Mouse (Mus musculus) liver, postnatal 0 days (tissue): Measurements from ENCODE around the gene Als2. TPM values are rescaled to one million over a fixed set of nuclear protein-coding genes. Genes with fewer than 3 reads are reported as not detected.

Experiments
- ATAC-seq: fragments of 200-750 bp; cut with Nextera tagmentation; 2 replicates; pipeline ENCODE4 v1.8.0; 2017; ENCODE audit warnings: mild to moderate bottlenecking, moderate library complexity
- DNase-seq: peaks from one replicate; pipeline ENCODE4 v3.0.0-alpha.2; 2016
- H3K27ac ChIP-seq: fragments of 300-500 bp; sonication (generic); 2 replicates; pipeline ENCODE4 v1.5.1; 2014; ENCODE audit warnings: antibody characterized with exemption, moderate library complexity, mild to moderate bottlenecking, low read depth
- H3K27me3 ChIP-seq: fragments of 300-500 bp; sonication (generic); 2 replicates; pipeline ENCODE4 v1.6.1; 2014; ENCODE audit warnings: low read length, control low read depth, mixed read lengths; ENCODE audit not compliant: insufficient read depth
- H3K36me3 ChIP-seq: fragments of 300-500 bp; sonication (generic); replicated peaks from 2 replicates; pipeline ENCODE4 v1.6.1; 2014; ENCODE audit warnings: mild to moderate bottlenecking, control low read depth, low read length, moderate library complexity, mixed read lengths; ENCODE audit not compliant: insufficient read depth
- H3K4me1 ChIP-seq: fragments of 300-500 bp; sonication (generic); 2 replicates; pipeline ENCODE4 v1.6.1; 2014; ENCODE audit warnings: antibody characterized with exemption, mild to moderate bottlenecking, control low read depth; ENCODE audit not compliant: insufficient read depth
- H3K4me2 ChIP-seq: fragments of 300-500 bp; sonication (generic); 2 replicates; pipeline ENCODE4 v1.6.1; 2014; ENCODE audit warnings: low read depth, mild to moderate bottlenecking, low read length, moderate library complexity, mixed read lengths
- H3K4me3 ChIP-seq: fragments of 300-500 bp; sonication (generic); 2 replicates; pipeline ENCODE4 v1.5.1; 2014; ENCODE audit warnings: low read depth, low read length
- H3K9ac ChIP-seq: fragments of 300-500 bp; sonication (generic); replicated peaks from 2 replicates; pipeline ENCODE4 v1.6.1; 2014; ENCODE audit warnings: mild to moderate bottlenecking, moderate library complexity
- H3K9me3 ChIP-seq: fragments of 300-500 bp; sonication (generic); 2 replicates; pipeline ENCODE4 v1.6.1; 2016; ENCODE audit warnings: mild to moderate bottlenecking, control low read depth, low read length, mixed read lengths
- CTCF ChIP-seq: sonication (generic); IDR thresholded peaks from 2 replicates; pipeline ENCODE4 v1.5.1; 2016; ENCODE audit warnings: antibody characterized with exemption, low read depth
- EP300 ChIP-seq: IDR thresholded peaks from 2 replicates; pipeline ENCODE4 v1.6.1; 2016; ENCODE audit warnings: antibody characterized with exemption, low read depth, mild to moderate bottlenecking
- WGBS: fragments of 180-500 bp; shearing (Covaris S2); extraction: QIAGEN DNeasy Blood & Tissue Kit; methylation state at CpG from one replicate; pipeline ENCODE4 v1.1.7; 2014; ENCODE audit not compliant: insufficient replicate concordance; 5-methylcytosine and 5-hydroxymethylcytosine counted together
- polyA plus RNA-seq: library from polyadenylated mRNA; unstranded; fragments of >200 nt; fragmentation: Nextera tagmentation; extraction: Ambion mirVana; gene quantifications from 2 replicates; pipeline ENCODE4 v1.2.1, GENCODE M21; 2015

The Als2 gene
- polyA plus RNA-seq, result 4.9 and 5.8 TPM in 2 replicates

DNA sequence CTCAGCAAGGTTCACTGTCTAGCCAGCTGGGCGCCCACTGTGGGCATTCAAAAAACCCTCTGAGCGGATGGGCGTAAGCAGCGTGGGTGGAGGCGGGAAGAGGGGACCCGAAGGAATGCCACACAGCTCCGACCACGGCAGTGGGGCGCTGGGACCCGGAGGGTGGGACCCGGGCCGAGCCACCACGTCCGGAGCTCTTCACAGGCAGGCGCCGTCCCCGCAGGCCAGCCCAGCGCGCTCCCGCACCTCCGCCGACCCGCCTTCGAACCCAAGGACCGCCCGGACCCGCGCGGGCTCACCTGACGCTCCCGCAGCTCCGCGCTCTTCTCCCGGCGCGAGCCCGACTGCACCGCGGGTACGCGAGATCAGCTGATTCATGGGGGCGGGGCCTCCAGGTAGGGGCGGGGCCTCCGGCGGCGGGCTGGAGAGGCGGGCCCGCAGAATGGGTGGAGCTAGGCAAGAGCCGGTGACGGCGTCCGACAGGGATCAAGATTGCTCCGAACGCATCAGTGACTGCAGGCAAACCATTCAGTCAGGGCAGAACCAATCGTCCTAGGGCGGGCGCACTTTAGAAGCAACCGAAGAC, at the start of gene Als2:
Gene Als2 (minus strand): TSS at position 376 of the 586 bp plus-strand sequence.
- peak; percentile 98 for ATAC-seq
- under 1% methylated on average over 47 of the region's 58 CpGs for WGBS
- peak within 1 kb of the TSS; percentile 94 for H3K4me2 ChIP-seq
- H3K27ac ChIP-seq, result peak within 1 kb of the TSS; percentile 76
- peak within 1 kb of the TSS; percentile 92 for H3K9ac ChIP-seq
- peaks cover 12% of the 10 kb centered on the region for H3K4me1 ChIP-seq
- H3K9me3 ChIP-seq, result no peaks in the 10 kb centered on the region
- TF ChIP-seq CTCF (0 out of 2 replicates have a peak, but pooled peaks have one; percentile 3), EP300 (no peak)
- H3K27me3 ChIP-seq, result no peaks in the 10 kb centered on the region
- DNase-seq, result peak; percentile 100
- no peaks in the 10 kb centered on the region for H3K36me3 ChIP-seq
- H3K4me3 ChIP-seq, result peak within 1 kb of the TSS; percentile 96

DNA sequence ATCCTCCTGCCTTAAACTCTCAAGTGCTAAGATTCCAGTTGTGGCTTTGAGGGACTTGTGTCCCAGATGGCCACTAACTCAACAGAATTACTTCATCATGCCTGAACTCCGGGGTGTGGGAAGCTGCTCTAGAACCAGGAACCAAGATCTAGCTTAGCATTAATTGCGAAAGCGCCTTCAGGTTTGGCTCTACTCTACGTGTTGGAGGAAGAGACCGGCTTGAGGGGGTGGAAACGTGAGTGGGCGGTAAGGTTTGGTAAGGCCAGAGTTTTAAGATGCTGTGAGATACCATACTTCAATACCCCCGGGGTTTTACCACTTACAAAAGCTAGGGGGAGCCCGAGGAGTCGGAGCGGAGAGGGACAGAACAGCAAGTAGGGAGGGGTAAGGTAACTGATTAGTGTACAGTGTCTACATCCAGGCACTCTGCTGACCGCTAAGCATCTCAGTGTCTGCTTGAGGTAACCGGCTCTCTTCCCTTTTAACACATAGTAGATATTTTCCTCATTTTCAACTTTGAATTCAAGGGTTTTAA, 49.4 kb upstream of the Als2 start:
- ATAC-seq (no peak), DNase-seq (no peak)
- Histone ChIP-seq H3K4me1 (no peaks in the 10 kb centered on the region), H3K4me3 (no peak overlapping the region), H3K27ac (no peak overlapping the region), H3K27me3 (no peaks in the 10 kb centered on the region), H3K36me3 (no peaks in the 10 kb centered on the region), H3K9me3 (no peaks in the 10 kb centered on the region), H3K4me2 (no peak overlapping the region), H3K9ac (no peak overlapping the region)
- 68% methylated on average over 13 of the region's 13 CpGs for WGBS
- TF ChIP-seq EP300, result no peak
- TF ChIP-seq CTCF, result peak; percentile 45

DNA sequence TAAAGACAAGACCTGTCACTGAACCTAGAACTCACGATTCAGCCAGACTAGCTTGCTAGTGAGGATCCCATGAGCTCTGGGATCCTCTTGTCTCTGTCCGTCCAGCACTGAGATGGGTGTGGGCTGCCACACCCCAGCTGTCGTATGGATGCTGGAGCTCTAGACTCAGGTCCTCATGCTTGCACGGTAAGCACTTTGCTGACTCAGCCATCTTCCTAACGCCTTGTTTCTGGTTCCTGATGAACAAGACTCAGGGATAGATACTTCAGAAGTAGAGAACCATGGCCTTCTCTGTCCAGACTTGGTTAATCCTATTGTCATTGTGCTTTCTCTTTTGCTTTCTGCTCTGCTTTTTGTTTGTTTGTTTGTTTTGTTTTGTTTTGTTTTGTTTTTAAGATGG, 48.8 kb upstream of the Als2 start:
- no peak overlapping the region for H3K9ac ChIP-seq
- no peak overlapping the region for H3K27ac ChIP-seq
- H3K4me1 ChIP-seq, result no peaks in the 10 kb centered on the region
- no peak overlapping the region for H3K4me2 ChIP-seq
- TF ChIP-seq CTCF, result no peak
- TF ChIP-seq EP300, result no peak
- H3K36me3 ChIP-seq, result no peaks in the 10 kb centered on the region
- H3K9me3 ChIP-seq, result no peaks in the 10 kb centered on the region
- ATAC-seq (no peak), DNase-seq (no peak)
- H3K4me3 ChIP-seq, result no peak overlapping the region
- WGBS, result 73% methylated on average over 5 of the region's 5 CpGs
- H3K27me3 ChIP-seq, result no peaks in the 10 kb centered on the region

DNA sequence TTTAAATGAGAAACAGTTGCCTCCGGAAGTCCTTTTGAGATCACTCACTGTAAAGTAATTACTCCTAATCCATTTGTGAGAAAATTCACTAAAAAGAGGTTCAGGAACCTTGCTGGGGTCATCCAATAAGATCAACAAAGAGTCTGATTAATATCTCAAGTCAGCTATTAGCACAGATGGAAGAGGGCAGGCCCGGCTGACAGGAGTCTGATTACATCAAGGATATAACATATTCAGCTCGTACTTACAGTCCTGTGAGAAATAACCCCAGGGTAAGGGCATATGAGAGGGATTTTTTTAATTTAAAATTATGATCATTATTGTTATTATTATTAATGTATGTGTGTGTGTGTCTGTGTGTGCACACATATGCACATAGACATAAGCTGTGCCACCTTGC, 35.2 kb upstream of the Als2 start:
- no peaks in the 10 kb centered on the region for H3K9me3 ChIP-seq
- TF ChIP-seq EP300 (no peak), CTCF (no peak)
- H3K27ac ChIP-seq, result no peak overlapping the region
- no peak overlapping the region for H3K9ac ChIP-seq
- no peak overlapping the region for H3K4me3 ChIP-seq
- DNase-seq (no peak), ATAC-seq (no peak)
- no peaks in the 10 kb centered on the region for H3K4me1 ChIP-seq
- no peak overlapping the region for H3K4me2 ChIP-seq
- H3K27me3 ChIP-seq, result no peaks in the 10 kb centered on the region
- 74% methylated on average over 3 of the region's 3 CpGs for WGBS
- no peaks in the 10 kb centered on the region for H3K36me3 ChIP-seq

DNA sequence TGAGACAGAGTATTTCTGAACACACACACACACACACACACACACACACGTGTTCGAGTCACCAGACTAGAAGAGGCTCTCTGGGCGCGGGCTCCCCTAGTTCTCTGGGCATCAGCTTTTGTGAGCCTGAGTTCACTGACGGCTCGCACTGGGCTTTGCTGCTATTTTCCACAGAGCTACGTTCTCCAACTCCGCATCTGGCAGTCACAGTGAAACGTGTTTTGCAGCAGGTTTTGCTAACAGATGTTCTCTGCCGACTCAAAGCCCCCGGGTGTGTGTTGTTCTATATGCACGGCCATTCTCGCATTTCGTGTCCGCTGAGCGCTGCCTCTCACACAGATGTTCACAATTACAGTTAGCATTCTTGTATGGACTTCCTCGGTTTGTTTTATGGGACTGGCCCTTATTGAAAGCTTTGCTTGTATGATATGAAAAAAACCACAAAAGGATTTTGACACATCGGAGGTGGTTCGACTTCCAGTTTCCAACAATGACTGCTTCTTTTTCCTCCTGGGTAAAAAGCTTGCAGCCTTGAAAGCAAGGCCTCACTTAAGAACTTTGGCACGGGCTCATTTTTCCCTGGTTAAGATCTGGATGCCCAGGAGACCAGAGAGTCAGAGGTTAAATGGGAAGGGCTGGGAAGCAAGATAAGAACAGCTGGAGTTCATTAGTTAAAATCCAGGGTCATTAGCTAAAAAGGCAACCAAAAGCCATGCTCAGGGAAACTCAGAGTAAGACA, 33.1 kb upstream of the Als2 start:
- H3K27me3 ChIP-seq, result no peaks in the 10 kb centered on the region
- WGBS, result 75% methylated on average over 20 of the region's 20 CpGs
- TF ChIP-seq CTCF, result no peak
- no peak for TF ChIP-seq EP300
- no peak overlapping the region for H3K27ac ChIP-seq
- no peak overlapping the region for H3K4me2 ChIP-seq
- no peaks in the 10 kb centered on the region for H3K4me1 ChIP-seq
- no peak overlapping the region for H3K4me3 ChIP-seq
- H3K9me3 ChIP-seq, result no peaks in the 10 kb centered on the region
- H3K36me3 ChIP-seq, result no peaks in the 10 kb centered on the region
- H3K9ac ChIP-seq, result no peak overlapping the region
- ATAC-seq, result no peak
- no peak for DNase-seq

DNA sequence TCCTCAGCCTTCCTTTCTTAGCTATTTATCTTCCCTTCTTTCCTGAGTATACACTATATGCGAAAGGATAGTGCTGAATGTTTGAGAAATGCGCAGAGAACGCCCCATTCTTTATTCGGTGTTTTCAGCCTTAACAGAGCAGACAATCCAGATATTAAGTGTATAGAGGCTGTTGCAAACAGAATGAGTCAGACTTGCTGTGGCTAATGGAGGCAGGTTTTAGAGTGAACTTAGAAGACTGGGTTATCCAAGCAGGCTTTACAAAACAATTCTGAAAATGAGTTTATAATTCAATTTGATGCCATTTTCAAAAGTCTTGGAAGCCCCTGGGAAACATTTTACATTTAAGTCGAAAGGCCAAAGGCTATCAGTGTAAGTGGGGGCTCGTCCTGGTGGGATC, 32.4 kb upstream of the Als2 start:
- Histone ChIP-seq H3K4me1 (no peaks in the 10 kb centered on the region), H3K4me3 (no peak overlapping the region), H3K27me3 (no peaks in the 10 kb centered on the region), H3K36me3 (no peaks in the 10 kb centered on the region), H3K4me2 (no peak overlapping the region), H3K27ac (no peak overlapping the region), H3K9me3 (no peaks in the 10 kb centered on the region), H3K9ac (no peak overlapping the region)
- DNase-seq (no peak), ATAC-seq (no peak)
- no peak for TF ChIP-seq EP300
- no peak for TF ChIP-seq CTCF
- WGBS, result 84% methylated on average over 6 of the region's 6 CpGs
